Mouse (Mus musculus): ENCODE results near the gene Plpp1. TPM values are rescaled to one million over a fixed set of nuclear protein-coding genes. Genes with fewer than 3 reads are reported as not detected.

Gene Plpp1
- polyA plus RNA-seq, 1 experiment from 2014 or later = 120 TPM

GRCm38 (mm10) chr13:112798243-112798952 lies 2.2 kb upstream of the Plpp1 start:
- no peak for ATAC-seq (ENCODE audit: low FRiP score, low TSS enrichment)
- H3K4me1 ChIP-seq (ENCODE audit: insufficient read depth, low read length) = peaks cover 5% of the 10 kb centered on the region; the same call in 1 of the 2 replicates
- no peaks in the 10 kb centered on the region for H3K27me3 ChIP-seq (ENCODE audit: insufficient read depth, low read length)
- no peaks in the 10 kb centered on the region for H3K36me3 ChIP-seq (ENCODE audit: insufficient read depth, low read length)
- whole genome bisulfite sequencing = 93% methylated on average over 9 of the region's 9 CpGs
- no peak overlapping the region for H3K27ac ChIP-seq (ENCODE audit: low read length)
- no peak overlapping the region for H3K4me2 ChIP-seq (replicated peaks; ENCODE audit: low read depth, low read length)
- no peak overlapping the region for H3K9ac ChIP-seq (replicated peaks; ENCODE audit: low read length)
- H3K9me3 ChIP-seq (ENCODE audit: low read length) = no peaks in the 10 kb centered on the region
- no peak overlapping the region for H3K4me3 ChIP-seq (ENCODE audit: low read length)

GRCm38 (mm10) chr13:112798953-112799305 lies 1.7 kb upstream of the Plpp1 start:
- no peak overlapping the region for H3K4me3 ChIP-seq (ENCODE audit: low read length)
- 85% methylated on average over 9 of the region's 9 CpGs for WGBS
- no peaks in the 10 kb centered on the region for H3K27me3 ChIP-seq (ENCODE audit: insufficient read depth, low read length)
- no peaks in the 10 kb centered on the region for H3K9me3 ChIP-seq (ENCODE audit: low read length)
- H3K27ac ChIP-seq (ENCODE audit: low read length) = no peak overlapping the region
- no peak for ATAC-seq (ENCODE audit: low FRiP score, low TSS enrichment)
- peaks cover 5% of the 10 kb centered on the region; the same call in 1 of the 2 replicates for H3K4me1 ChIP-seq (ENCODE audit: insufficient read depth, low read length)
- no peak overlapping the region for H3K9ac ChIP-seq (replicated peaks; ENCODE audit: low read length)
- H3K36me3 ChIP-seq (ENCODE audit: insufficient read depth, low read length) = no peaks in the 10 kb centered on the region
- H3K4me2 ChIP-seq (replicated peaks; ENCODE audit: low read depth, low read length) = no peak overlapping the region

GRCm38 (mm10) chr13:112799721-112800241 lies 811 bp upstream of the Plpp1 start:
- no peak overlapping the region for H3K27ac ChIP-seq (ENCODE audit: low read length)
- no peaks in the 10 kb centered on the region for H3K27me3 ChIP-seq (ENCODE audit: insufficient read depth, low read length)
- no peak overlapping the region for H3K4me3 ChIP-seq (ENCODE audit: low read length)
- no peaks in the 10 kb centered on the region for H3K36me3 ChIP-seq (ENCODE audit: insufficient read depth, low read length)
- no peak for ATAC-seq (ENCODE audit: low FRiP score, low TSS enrichment)
- 83% methylated on average over 8 of the region's 8 CpGs for WGBS
- H3K9ac ChIP-seq (replicated peaks; ENCODE audit: low read length) = no peak overlapping the region
- H3K9me3 ChIP-seq (ENCODE audit: low read length) = no peaks in the 10 kb centered on the region
- H3K4me2 ChIP-seq (replicated peaks; ENCODE audit: low read depth, low read length) = no peak overlapping the region
- peaks cover 5% of the 10 kb centered on the region; the same call in 1 of the 2 replicates for H3K4me1 ChIP-seq (ENCODE audit: insufficient read depth, low read length)

- no peaks in the 10 kb centered on the region for H3K27me3 ChIP-seq (ENCODE audit: insufficient read depth, low read length)
- H3K27ac ChIP-seq (ENCODE audit: low read length) = peak overlapping the region; percentile 96
- peak overlapping the region; percentile 77 for H3K4me2 ChIP-seq (replicated peaks; ENCODE audit: low read depth, low read length)
- peak overlapping the region; percentile 82 for H3K4me3 ChIP-seq (ENCODE audit: low read length)
- WGBS = 1% methylated on average over 18 of the region's 23 CpGs
- H3K9ac ChIP-seq (replicated peaks; ENCODE audit: low read length) = peak overlapping the region; percentile 91
- H3K4me1 ChIP-seq (ENCODE audit: insufficient read depth, low read length) = peaks cover 5% of the 10 kb centered on the region; the same call in 1 of the 2 replicates
- no peaks in the 10 kb centered on the region for H3K9me3 ChIP-seq (ENCODE audit: low read length)
- peaks cover 5% of the 10 kb centered on the region for H3K36me3 ChIP-seq (ENCODE audit: insufficient read depth, low read length)
- ATAC-seq (ENCODE audit: low FRiP score, low TSS enrichment) = peak; percentile 73
These were observed 901 bp downstream of the Plpp1 start for GRCm38 (mm10) chr13:112801381-112802004.

GRCm38 (mm10) chr13:112803106-112803505 lies 2.5 kb downstream of the Plpp1 start:
- H3K9ac ChIP-seq (replicated peaks; ENCODE audit: low read length) = no peak overlapping the region; the same call in 1 of the 2 replicates
- H3K4me1 ChIP-seq (ENCODE audit: insufficient read depth, low read length) = peaks cover 5% of the 10 kb centered on the region; the same call in 1 of the 2 replicates
- no peak overlapping the region for H3K27ac ChIP-seq (ENCODE audit: low read length)
- peaks cover 10% of the 10 kb centered on the region for H3K36me3 ChIP-seq (ENCODE audit: insufficient read depth, low read length)
- H3K4me2 ChIP-seq (replicated peaks; ENCODE audit: low read depth, low read length) = peak overlapping the region; percentile 33; the same call in 1 of the 2 replicates
- H3K9me3 ChIP-seq (ENCODE audit: low read length) = no peaks in the 10 kb centered on the region
- peak overlapping the region; percentile 18 for H3K4me3 ChIP-seq (ENCODE audit: low read length)
- no peak for ATAC-seq (ENCODE audit: low FRiP score, low TSS enrichment)
- 89% methylated on average over 7 of the region's 7 CpGs for WGBS
- H3K27me3 ChIP-seq (ENCODE audit: insufficient read depth, low read length) = no peaks in the 10 kb centered on the region

GRCm38 (mm10) chr13:112803661-112804060 lies 3.1 kb downstream of the Plpp1 start:
- H3K9ac ChIP-seq (replicated peaks; ENCODE audit: low read length) = no peak overlapping the region
- H3K27ac ChIP-seq (ENCODE audit: low read length) = no peak overlapping the region
- H3K4me3 ChIP-seq (ENCODE audit: low read length) = peak overlapping the region; percentile 12
- 79% methylated on average over 4 of the region's 4 CpGs for WGBS
- H3K4me1 ChIP-seq (ENCODE audit: insufficient read depth, low read length) = peaks cover 5% of the 10 kb centered on the region; the same call in 1 of the 2 replicates
- H3K36me3 ChIP-seq (ENCODE audit: insufficient read depth, low read length) = peaks cover 10% of the 10 kb centered on the region
- 0 out of 2 replicates have a peak overlapping the region, but pooled peaks have one; percentile 33 for H3K4me2 ChIP-seq (replicated peaks; ENCODE audit: low read depth, low read length)
- H3K9me3 ChIP-seq (ENCODE audit: low read length) = no peaks in the 10 kb centered on the region
- no peak for ATAC-seq (ENCODE audit: low FRiP score, low TSS enrichment)
- no peaks in the 10 kb centered on the region for H3K27me3 ChIP-seq (ENCODE audit: insufficient read depth, low read length)

GRCm38 (mm10) chr13:112805529-112805928 lies 4.9 kb downstream of the Plpp1 start:
- no peaks in the 10 kb centered on the region for H3K27me3 ChIP-seq (ENCODE audit: insufficient read depth, low read length)
- ATAC-seq (ENCODE audit: low FRiP score, low TSS enrichment) = no peak

GRCm38 (mm10) chr13:112807936-112808667 lies 7.5 kb downstream of the Plpp1 start:
- H3K9ac ChIP-seq (replicated peaks; ENCODE audit: low read length) = no peak overlapping the region
- H3K27me3 ChIP-seq (ENCODE audit: insufficient read depth, low read length) = no peaks in the 10 kb centered on the region
- H3K27ac ChIP-seq (ENCODE audit: low read length) = no peak overlapping the region
- no peak for ATAC-seq (ENCODE audit: low FRiP score, low TSS enrichment)
- no peak overlapping the region for H3K4me3 ChIP-seq (ENCODE audit: low read length)
- H3K36me3 ChIP-seq (ENCODE audit: insufficient read depth, low read length) = peaks cover 10% of the 10 kb centered on the region
- H3K4me1 ChIP-seq (ENCODE audit: insufficient read depth, low read length) = peaks cover 21% of the 10 kb centered on the region
- no peaks in the 10 kb centered on the region for H3K9me3 ChIP-seq (ENCODE audit: low read length)
- WGBS = 80% methylated on average over 10 of the region's 10 CpGs
- H3K4me2 ChIP-seq (replicated peaks; ENCODE audit: low read depth, low read length) = no peak overlapping the region

More at GRCm38 (mm10) chr13:112805529-112805928, 4.9 kb downstream of the Plpp1 start:
- Histone ChIP-seq H3K4me1 (ENCODE audit: insufficient read depth, low read length) (peaks cover 15% of the 10 kb centered on the region), H3K9ac (replicated peaks; ENCODE audit: low read length) (no peak overlapping the region), H3K9me3 (ENCODE audit: low read length) (no peaks in the 10 kb centered on the region), H3K27ac (ENCODE audit: low read length) (no peak overlapping the region), H3K4me2 (replicated peaks; ENCODE audit: low read depth, low read length) (no peak overlapping the region), H3K36me3 (ENCODE audit: insufficient read depth, low read length) (peaks cover 10% of the 10 kb centered on the region), H3K4me3 (ENCODE audit: low read length) (no peak overlapping the region)
- WGBS = 93% methylated on average over 3 of the region's 3 CpGs

- WGBS = 57% methylated on average over 7 of the region's 7 CpGs
- ATAC-seq (ENCODE audit: low FRiP score, low TSS enrichment) = no peak
- peaks cover 10% of the 10 kb centered on the region for H3K36me3 ChIP-seq (ENCODE audit: insufficient read depth, low read length)
- no peaks in the 10 kb centered on the region for H3K27me3 ChIP-seq (ENCODE audit: insufficient read depth, low read length)
- H3K9ac ChIP-seq (replicated peaks; ENCODE audit: low read length) = no peak overlapping the region
- no peaks in the 10 kb centered on the region for H3K9me3 ChIP-seq (ENCODE audit: low read length)
- peaks cover 21% of the 10 kb centered on the region for H3K4me1 ChIP-seq (ENCODE audit: insufficient read depth, low read length)
- no peak overlapping the region for H3K4me3 ChIP-seq (ENCODE audit: low read length)
- no peak overlapping the region for H3K4me2 ChIP-seq (replicated peaks; ENCODE audit: low read depth, low read length)
- no peak overlapping the region for H3K27ac ChIP-seq (ENCODE audit: low read length)
These were observed 9.1 kb downstream of the Plpp1 start for GRCm38 (mm10) chr13:112809504-112810247.

All from kidney, embryonic 16.5 days (tissue).